Mouse (Mus musculus) left cerebral cortex, postnatal 10 days (tissue): Measurements from ENCODE around the gene Taf6l. TPM values are rescaled to one million over a fixed set of nuclear protein-coding genes. Genes with fewer than 3 reads are reported as not detected.

Experiments
- DNase-seq, 2 experiments: peaks; one replicate each; pipeline ENCODE4 v3.0.0; 2021 to 2022; ENCODE audit warnings: low spot score in 2 of 2, mixed read lengths in 1 of 2; ENCODE audit errors: extremely low spot score in 1 of 2
- intact Hi-C: fragments of 180-260 bp; cut with DNase I; formaldehyde crosslinking; loops from one replicate; pipeline ENCODE4 v1.15.1; 2025
- total RNA-seq, 2 experiments: library from RNA; stranded (reverse); gene quantifications; 2 replicates each; pipeline ENCODE4 v1.2.3; 2021

The Taf6l gene
- total RNA-seq, 2 experiments from 2014 or later, result 16.4 to 17.8 TPM

GRCm38 (mm10) chr19:8802130-8802821 lies 16.1 kb upstream of the Taf6l start, which contains the start of gene Zbtb3:
Zbtb3 (plus strand) TSS chr19:8802555.
- intact Hi-C loops, result no loop called here
- peak; percentile 97 to 98 for DNase-seq

DNA sequence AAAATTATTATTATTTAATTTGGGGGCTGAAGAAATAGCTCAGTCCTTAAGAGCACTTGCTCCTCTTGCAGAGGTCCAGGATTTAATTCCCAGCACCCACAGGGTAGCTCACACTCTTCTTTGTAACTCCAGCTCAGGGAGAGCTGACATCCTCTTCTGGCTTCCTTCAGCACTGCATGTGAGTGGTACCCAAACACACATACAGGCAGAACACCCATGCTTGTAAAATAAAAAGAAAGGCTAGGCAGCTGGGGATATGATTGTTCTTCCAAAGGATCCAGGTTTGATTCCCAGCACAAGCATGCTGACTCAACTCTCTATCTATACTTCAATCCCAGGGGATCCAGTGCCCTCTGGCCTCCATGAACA lies 12.7 kb upstream of the Taf6l start:
- no peak for DNase-seq
- intact Hi-C loops, result no loop called here

- intact Hi-C loops, result no loop called here
- DNase-seq, result peak; percentile 87 to 94
Measured at GRCm38 (mm10) chr19:8798264-8798946, 12.2 kb upstream of the Taf6l start, which contains the start of gene Polr2g. Polr2g (minus strand) TSS chr19:8798577.

DNA sequence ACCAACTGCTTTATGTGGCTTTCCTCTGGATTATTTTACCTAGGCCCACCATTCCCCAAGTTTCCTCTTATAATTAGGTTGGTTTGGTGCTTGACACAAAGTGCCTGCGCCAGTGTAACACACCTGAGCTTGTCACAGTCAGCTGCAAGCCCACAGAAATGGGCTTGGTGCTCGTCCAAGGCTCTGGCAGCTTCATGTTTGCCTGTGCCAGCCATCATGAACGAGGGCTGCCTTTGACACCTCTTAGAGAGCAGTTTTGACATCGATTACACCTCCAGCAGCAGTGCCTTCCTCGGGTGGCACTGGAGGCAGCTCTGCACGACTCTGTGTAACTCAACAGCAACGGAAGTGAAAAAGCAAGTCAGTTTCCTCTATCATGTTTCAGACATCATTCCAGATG lies 4.0 kb upstream of the Taf6l start:
- no peak for DNase-seq
- intact Hi-C loops, result no loop called here

DNA sequence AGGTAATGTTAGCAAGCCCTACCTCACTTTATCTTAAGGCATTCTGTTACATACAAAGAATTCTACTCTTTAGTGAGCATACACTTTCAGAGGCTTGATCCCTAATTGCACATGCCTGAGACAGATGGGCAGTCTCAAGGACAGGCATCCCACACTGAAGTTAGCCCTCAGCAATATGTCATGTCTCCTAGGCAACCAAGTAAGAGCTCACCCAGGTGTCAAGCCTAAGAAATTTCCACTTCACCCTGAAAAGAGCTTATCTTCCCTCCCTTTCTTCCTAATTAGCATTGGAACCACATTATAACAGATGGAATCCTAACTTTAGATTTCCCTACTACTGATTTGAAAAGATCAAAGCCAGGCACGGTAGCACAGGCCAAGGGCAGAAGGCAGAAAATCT lies 3.0 kb upstream of the Taf6l start:
- intact Hi-C loops, result no loop called here
- DNase-seq, result no peak

DNA sequence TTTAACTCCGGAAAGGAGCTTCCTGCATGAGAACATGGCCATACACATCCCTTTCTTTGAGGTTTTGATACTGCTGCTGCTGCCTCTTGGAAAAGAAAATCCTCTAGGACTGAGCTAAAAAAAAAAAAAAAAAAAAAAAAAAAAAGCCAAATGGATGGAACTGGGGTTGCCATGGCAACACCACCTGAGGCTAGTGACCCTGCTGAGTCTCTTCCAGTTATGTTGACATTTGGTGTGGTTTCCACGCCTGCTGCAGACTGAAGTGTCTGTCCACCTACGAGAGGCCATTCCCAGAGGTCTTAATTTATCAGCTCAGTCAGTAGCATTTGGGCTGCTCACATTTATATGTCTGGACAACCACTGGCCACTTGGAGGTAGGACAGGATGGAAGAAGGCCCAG lies 2.3 kb upstream of the Taf6l start:
- DNase-seq, result no peak
- intact Hi-C loops, result no loop called here

- intact Hi-C loops, result loop anchor here (5.0 kb wide), 1 partner anchor 42 kb away; the partner anchor contains the start of gene Ttc9c
- no peak for DNase-seq
Measured at GRCm38 (mm10) chr19:8774951-8775421, 11.2 kb downstream of the Taf6l start.

DNA sequence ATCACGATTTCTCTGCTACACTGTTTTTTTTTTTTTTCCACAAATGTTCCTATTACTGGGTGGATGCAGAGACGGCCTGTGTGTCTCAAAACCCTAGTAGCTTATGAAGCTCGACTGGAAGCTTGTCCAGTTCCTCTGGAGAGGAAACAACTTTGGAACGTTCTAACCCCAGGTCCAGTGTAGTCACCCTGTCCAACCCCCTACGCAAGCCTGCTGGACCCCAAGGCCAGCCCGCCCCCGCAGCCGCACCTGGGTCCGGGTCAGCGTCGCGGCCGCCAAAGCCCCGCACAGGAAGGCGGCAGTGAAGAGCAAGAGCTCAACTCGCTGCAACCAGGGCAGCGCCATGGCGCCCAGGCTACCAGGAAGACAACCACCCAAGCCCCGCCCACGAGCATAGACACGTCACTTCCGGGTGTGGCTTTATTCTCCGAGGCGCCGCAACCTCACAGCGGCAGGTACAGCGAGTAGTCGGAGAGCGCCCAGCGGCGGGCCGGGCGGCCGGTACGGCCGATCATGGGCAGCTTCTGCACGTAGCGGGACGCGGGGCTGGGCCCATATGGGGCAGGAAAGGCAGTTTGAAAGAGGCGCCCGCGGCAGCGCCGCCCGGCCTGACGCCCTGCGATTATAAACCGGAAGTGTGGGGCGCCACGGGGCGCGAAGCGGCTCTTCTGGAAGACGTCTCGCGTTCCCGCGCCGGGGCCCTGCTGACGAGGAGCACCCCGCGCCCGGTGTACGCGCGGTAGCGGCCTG lies 12.0 kb downstream of the Taf6l start, which contains the start of gene Tmem179b:
Tmem179b (minus strand) TSS at position 382 of the 750 bp plus-strand sequence.
- DNase-seq, result peak; percentile 92 to 97
- intact Hi-C loops, result loop anchor here (5.0 kb wide), 1 partner anchor 43 kb away; the partner anchor contains the start of gene Ttc9c

DNA sequence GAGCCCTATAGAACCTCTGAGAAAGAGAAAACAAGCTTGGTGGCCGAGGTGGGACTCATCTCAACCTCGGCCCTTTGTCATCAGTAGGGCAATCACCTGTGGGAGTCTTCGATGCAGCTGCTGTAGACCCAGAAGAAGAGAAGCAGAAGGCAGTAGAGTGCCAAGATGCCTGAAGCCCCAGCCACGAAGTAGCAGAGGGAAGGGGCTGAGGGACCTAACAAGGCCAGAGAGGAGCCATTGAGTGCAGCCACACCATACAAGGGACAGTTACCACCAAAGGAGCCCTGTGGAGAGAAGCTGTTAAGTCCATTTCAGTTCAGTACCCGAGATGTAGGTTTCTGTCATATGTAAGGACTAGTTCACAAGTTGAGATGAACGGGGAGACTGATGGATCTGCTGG lies 12.8 kb downstream of the Taf6l start:
- intact Hi-C loops, result loop anchor here (5.0 kb wide), 1 partner anchor 44 kb away; the partner anchor contains the start of gene Ttc9c

GRCm38 (mm10) chr19:8772996-8773395 lies 13.2 kb downstream of the Taf6l start:
- no peak for DNase-seq
- intact Hi-C loops, result loop anchor here (5.0 kb wide), 1 partner anchor 44 kb away; the partner anchor contains the start of gene Ttc9c

More for the DNA sequence above, 12.8 kb downstream of the Taf6l start:
- DNase-seq, result no peak

DNA sequence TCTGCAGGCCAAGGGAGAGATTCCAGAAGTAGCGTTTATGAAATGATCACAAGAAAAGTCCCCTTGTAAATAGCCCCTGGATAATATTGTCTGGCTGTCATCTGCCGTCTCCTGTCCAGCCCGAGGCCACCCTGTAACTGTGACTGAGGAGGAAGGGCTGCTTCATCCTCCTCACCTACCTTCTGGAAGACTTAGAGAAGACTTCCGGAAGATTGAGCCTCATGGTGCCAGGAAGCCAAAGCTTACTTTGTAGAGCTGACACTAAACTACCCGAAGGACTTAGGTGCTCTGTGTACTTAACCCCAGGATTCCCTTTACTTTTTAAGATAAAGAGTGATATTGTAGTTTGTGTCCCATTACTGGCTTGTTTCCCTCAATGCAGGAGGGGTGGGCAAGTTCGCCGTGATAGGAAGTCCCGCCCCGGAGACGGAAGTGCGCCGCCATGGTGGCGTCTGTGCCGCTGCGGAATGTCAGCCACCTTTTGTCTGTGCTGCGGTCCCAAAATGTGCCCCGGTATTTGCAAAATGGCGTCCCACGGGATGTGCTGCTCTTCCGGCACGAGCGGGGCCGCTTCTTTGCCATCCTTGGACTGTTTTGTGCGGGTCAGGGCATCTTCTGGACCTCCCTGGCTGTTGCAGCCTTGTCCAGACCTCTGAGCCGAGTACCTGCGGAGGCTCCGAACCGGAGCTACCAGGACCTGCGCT lies 15.5 kb downstream of the Taf6l start, which contains the start of gene Tmem223:
Tmem223 (plus strand) TSS at position 430 of the 704 bp plus-strand sequence.
- DNase-seq, result peak; percentile 69 to 89
- intact Hi-C loops, result loop anchor here (5.0 kb wide), 1 partner anchor 47 kb away; the partner anchor contains the start of gene Ttc9c

DNA sequence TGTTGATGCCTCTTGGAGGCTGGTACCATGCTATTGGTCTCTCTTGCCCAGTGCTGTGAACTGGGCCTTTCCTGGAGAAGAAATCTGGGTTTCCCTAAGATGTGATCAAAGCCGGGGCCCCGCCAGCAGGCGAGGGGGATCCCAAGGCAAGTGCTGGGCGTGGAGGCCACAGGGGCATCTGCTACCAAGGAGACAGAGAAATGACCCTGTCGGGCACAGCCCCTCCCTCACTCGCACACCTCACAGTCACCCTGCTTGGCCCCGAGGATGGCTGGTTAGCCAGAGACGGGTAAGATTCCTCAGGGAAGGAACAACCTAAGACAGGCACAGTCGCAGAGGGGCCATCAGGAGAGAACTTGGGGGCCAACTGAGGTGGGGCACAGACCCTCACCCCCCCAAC lies 20.7 kb downstream of the Taf6l start:
- DNase-seq, result no peak
- intact Hi-C loops, result no loop called here

GRCm38 (mm10) chr19:8763276-8763675 lies 22.9 kb downstream of the Taf6l start:
- no peak for DNase-seq
- intact Hi-C loops, result no loop called here

DNA sequence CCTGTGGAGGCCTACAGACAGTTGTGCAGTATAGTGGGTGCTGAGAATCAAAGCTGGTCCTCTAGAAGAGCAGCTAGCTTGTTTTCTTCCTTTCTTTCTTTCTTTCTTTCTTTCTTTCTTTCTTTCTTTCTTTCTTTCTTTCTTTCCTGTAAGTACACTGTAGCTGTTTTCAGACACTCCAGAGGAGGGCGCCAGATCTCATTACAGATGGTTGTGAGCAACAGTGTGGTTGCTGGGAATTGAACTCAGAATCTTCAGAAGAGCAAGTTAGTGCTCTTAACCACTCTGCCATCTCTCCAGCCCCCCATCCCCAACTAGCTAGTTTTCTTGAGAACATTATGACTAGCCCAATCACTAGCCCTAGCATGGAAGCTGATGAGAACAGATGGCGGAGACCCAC lies 25.5 kb downstream of the Taf6l start:
- DNase-seq, result no peak
- intact Hi-C loops, result no loop called here

DNA sequence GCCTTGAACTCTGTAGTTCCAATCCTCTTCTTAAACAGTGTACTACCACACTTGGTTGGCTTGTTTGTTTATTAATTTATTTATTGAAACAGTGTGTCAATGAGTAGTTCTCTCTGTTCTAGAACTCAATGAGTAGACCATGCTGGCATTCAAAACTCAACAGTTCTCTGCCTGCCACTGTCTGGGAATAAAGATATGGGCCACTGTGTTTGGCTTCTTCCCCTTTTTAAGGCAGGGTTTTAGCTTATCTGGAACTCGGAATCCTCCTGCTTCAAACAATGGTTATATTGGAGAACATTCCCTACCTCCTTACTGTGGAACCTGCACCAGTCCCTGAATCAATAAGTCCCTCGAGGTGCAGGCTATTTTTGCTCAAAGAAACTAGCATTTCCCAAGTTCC lies 27.3 kb downstream of the Taf6l start:
- intact Hi-C loops, result loop anchor here (10.0 kb wide), 1 partner anchor 156 kb away; no protein-coding TSS in a partner anchor
- no peak for DNase-seq

DNA sequence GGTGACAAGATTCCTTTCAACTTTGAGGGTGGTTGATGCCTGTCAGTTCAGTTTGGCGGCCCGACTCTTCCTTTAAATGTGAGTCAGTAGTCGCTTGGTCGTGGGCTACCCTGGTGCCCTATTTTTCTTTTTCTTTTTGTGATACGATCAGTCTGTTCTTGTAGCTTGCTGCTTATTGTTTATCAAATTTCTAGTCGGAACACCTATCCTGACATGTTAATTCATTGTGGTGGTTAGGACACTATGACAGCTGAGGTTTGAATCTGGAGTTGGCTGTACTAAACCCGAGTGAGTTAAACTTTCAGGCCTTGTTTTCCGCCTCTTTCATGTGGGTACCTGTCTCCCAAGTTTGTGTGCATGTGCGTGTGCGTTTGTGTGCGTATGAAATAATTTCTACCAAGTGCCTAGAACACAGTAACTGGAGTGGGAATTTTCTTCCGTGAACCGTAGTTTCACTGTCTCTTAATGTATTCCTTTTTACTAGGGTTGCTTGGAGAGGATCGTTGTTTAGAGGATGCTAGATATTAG lies 28.7 kb downstream of the Taf6l start:
- intact Hi-C loops, result loop anchor here (10.0 kb wide), 1 partner anchor 157 kb away; no protein-coding TSS in a partner anchor
- no peak for DNase-seq

- peak; percentile 87 to 95 for DNase-seq
- intact Hi-C loops, result loop anchor here (10.0 kb wide), 1 partner anchor 158 kb away; no protein-coding TSS in a partner anchor
Measured at GRCm38 (mm10) chr19:8756635-8757387, 29.4 kb downstream of the Taf6l start, which contains the start of gene Nxf1. Nxf1 (plus strand) TSS chr19:8757073.
